Mouse (Mus musculus): ENCODE data around the gene Hoxb6. TPM values are rescaled to one million over a fixed set of nuclear protein-coding genes. Genes with fewer than 3 reads are reported as not detected.

Gene Hoxb6
- total and polyA plus RNA-seq, 3 experiments, result 33.0 to 210 (median 72.2) TPM

DNA sequence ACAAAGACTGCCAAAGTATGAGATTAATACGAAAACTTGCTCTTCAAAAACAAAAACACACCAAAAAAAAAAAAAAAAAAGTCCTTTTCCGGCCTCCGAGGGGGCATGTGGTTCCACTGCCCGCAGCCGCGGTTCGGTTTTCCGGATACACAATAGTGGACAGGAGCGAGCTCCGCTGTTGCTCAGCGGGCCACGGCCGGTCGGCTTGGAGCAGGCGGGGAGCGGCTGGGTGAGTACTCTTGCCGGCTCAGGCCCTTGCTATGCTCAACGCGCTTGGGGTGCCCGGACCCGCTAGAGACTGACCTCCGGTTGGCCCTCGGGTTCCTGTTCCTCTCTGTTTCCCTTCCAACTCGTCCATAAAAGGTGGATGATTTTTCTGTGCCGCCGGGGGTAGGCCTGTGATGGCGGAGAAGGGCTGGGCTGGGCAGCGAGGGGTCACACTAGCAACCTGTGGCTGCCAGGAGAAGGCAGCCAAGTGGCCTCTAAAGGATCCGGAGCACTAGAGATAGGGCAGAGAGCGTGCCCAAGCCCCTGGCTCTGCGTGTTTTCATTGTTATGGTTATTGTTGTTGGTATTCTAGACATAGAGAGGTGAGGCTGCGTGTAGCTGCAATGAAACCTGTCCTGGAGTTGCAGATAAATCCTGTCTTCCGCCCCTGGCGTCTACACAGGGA lies 22.5 kb downstream of the Hoxb6 start:
- DNase-seq, result peak; percentile 83

DNA sequence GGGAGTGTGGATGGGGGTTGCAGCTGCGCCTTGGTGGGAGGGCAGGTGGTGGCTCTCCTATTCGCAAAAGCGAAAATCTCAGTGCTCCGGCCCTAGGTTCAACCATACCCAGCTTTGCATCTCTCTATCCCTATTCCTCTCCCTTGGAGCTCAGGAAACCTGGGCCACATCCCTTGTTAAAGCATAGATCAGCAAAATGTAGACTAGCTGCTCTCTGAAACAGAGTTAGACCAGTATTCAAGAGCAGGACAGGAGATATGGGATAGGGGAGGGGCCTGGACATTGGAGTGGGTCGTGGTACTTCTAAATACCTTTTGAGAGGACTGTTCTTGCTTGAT lies 23.0 kb downstream of the Hoxb6 start:
- peak; percentile 75 for DNase-seq

DNA sequence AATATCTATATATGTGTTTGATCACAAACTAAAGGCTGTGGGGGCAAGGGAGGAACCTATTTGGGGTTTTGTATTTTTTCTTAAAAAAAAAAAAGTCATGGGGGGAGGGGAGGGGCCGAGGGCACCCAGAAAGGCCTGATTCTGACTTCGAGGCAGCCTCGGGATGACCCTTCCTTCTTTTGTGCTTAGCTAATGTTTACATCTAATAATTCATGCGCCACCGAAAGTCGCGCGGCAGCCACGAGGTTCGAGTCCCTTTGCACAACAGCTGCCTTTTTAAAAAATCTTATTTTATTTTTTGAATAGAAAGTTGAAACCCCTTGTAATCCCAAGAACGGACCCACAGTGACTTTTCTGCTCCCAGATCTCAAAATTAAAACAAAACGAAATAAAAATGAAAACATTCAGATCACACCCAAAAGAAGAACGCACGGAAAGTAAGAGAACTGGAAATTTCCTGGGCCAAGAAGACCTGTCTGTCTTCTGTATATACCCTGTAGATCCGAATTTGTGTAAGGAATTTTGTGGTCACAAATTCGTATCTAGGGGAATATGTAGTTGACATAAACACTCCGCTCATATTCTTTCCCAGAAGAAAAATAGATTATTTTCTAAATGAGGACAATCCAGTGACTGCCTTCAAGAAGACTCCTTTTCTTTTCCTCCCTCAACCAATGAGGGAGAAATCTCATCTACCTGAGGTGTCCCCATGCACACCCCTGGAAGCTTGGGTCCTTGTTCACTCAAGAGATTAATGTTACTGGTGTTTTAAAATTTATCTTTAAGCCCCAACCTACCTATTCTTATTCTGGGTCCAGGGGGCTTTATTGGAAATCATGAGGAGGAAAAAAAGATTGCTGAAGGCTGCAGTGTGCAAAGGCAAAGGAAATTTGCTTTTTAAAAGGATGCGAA lies 24.7 kb downstream of the Hoxb6 start:
- no peak for DNase-seq

DNA sequence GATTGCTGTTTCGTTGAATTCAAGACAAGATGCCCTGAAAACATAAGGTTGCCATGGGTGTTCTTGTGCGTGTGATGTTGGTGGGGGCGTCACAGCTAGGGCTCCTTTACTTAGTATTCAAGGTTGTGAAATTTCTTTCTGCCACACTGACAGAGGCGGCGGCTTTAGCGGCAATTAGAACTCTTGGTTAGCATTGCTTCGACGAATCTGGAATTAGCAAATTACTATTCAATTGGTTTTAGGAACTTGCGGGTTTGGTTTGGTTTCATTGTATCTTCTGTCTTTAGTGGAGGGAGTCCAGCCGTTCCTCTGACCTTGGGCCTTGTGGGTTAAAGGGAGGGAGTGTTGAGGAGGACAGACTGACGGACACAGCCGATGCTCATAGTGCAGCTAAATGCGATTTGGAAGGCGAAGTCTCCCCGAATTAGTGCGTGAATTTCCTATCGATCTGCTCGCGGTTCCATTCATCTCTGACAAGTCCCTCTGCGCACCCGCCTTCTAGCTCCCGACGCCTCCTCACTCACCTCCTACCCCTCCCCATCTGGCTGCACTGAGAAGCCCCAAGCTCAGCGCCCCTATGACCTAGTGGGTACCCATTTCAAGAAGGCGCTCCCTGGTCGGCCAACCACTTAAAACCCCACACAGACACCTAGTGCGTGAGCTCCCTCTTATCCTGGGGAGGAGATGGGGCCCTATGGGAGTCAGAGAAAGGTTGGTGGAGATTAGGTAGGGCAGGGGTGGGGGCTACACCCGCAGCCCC lies 25.5 kb downstream of the Hoxb6 start, which contains the start of gene Hoxb4:
Gene Hoxb4, plus strand, starts transcription at position 660 of the 760 bp plus-strand sequence.
- peak; percentile 73 for DNase-seq

DNA sequence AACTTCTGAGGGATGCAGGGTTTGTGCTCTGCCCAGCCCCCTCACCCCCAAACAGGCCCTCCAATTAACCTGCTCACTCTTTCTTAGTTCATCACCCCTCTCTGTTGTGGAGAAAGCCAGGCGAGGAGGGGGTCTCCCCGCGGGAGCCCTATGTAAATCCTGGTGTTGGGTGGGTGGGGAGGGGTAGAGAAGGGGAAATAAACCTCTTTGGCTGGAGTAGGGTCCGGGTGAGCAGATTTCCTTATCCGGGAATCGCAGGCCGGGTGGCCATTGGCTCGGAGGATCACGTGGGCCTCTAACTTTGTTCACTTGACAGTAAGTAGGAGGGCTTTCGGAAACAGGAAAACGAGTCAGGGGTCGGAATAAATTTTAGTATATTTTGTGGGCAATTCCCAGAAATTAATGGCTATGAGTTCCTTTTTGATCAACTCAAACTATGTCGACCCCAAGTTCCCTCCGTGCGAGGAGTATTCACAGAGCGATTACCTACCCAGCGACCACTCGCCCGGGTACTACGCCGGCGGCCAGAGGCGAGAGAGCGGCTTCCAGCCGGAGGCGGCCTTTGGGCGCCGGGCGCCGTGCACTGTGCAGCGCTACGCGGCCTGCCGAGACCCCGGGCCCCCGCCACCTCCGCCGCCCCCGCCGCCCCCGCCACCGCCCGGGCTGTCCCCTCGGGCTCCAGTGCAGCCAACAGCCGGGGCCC lies 26.2 kb downstream of the Hoxb6 start:
- DNase-seq, result peak; percentile 91

DNA sequence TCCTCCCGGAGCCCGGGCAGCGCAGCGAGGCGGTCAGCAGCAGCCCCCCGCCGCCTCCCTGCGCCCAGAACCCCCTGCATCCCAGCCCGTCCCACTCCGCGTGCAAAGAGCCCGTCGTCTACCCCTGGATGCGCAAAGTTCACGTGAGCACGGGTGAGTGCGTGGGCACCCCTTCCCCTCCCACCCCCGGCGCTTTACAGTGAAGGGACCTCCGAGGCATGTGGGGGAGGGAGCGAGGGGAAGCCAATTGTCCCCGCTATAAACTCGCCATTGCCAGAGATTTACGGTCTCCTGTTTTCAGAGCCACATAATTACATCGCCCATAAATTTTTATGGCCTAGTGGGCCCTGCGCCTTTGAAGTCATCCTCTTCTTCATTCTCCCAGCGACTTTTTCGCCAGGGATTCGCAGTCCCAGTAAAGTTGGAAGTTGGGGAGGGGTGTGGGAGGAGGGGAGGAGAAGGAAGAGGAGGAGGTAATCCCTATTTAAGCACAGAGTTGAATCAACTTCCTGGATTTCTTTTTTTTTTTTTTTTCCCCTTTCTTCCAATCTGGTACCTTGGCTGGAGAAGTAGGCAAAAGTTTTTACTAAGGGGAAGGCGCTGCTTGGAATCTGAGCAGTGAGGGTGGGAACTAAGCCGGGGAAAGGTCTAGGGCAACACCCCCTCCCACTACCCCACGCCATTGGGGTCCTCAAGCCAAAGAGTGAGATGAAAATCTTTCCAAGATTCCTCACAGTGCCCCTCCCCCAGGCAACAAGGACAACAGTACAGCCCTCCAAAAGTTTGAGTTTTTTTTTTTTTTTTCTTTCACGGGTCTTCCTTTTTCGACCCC lies 27.0 kb downstream of the Hoxb6 start:
- peak; percentile 77 for DNase-seq

DNA sequence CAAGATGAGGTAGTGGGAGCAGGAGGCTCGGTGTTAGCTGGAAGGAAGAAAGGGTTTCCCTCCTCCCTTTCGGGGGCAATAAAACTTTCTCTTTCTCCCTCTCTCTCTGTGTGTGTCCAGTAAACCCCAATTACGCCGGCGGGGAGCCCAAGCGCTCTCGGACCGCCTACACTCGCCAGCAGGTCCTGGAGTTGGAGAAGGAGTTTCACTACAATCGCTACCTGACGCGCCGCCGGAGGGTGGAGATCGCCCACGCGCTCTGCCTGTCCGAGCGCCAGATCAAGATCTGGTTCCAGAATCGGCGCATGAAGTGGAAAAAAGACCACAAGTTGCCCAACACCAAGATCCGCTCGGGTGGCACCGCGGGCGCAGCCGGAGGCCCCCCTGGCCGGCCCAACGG lies 27.6 kb downstream of the Hoxb6 start:
- peak; percentile 80 for DNase-seq

DNA sequence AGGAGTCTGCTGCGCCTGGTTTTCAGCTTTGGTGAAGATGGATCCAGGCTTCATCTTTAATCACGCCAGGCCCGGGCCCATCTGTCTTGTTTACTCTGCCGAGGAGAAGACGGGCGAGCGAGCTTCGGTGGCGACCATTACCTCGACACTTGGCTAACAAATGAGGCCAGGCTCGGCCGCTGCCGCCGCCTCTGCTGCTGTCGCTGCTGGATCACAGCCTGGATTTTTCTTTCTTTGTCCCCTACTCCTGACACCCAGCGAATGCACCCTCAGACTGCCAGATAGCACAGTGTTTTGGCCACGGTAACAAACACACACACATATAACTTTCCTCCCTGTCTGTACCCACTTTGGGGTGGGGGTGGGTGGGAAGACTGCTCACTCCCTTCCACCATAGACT lies 28.4 kb downstream of the Hoxb6 start:
- DNase-seq, result peak; percentile 62

DNA sequence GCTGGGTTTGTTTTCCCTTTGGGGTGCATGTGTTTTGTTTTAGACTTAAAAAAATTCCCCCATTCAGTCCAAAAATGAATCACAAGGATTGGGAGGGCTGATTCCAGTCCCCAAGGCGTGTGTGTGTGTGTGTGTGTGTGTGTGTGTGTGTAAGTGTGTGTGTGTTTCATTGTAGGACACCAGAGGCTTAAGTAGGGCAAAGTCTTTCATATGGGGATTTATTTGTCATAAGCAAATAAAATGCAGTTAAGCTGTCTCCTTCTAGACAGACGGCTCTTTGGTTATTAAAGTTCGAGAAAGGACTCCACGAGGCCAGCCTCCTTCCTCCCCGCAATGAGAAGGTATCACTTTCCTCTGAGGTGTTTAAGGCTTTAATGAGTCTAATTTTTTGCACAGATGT lies 29.6 kb downstream of the Hoxb6 start:
- DNase-seq, result peak; percentile 61

DNA sequence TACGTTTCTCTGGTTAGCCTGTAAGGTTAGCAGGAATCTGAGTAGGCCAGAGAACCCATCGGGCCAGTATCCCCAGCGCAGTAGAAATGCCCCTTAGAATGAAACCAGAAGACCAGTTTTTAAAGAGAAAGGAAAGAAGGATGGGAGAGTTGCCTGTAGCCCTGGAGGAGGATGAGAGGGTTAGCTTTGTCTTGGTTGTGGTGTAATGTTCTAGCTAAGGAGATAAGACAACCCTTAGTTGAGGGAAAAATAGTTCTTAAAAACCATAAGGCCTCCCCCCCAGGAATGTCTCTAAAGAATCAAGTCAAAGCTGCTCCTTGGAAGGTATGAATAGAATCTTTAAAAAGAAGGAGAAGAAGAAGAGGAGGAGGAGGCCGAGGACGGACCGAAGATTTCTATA lies 30.5 kb downstream of the Hoxb6 start:
- DNase-seq, result no peak

DNA sequence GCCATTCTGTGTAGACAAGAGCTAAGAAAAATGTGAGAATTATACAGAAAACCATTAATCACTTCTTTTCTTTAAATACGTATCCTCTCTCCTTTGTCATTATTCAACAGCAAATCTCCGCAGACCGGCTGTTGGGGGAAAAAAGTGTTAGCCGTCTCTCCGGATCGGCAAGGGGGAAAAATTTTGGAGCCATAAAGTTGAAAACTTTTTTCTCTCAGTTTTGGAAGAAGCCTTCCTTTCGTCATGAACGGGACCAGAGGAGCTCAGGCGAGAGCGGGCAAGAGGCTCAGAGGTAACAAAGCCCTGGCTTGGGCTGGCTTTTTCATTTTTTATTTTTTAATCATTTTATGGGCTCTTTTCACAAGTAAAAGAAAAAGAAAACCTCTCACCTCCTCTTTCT lies 30.9 kb downstream of the Hoxb6 start, which contains the start of gene Hoxb3:
Gene Hoxb3, plus strand, starts transcription at position 173 of the 400 bp plus-strand sequence.
- no peak for DNase-seq

DNA sequence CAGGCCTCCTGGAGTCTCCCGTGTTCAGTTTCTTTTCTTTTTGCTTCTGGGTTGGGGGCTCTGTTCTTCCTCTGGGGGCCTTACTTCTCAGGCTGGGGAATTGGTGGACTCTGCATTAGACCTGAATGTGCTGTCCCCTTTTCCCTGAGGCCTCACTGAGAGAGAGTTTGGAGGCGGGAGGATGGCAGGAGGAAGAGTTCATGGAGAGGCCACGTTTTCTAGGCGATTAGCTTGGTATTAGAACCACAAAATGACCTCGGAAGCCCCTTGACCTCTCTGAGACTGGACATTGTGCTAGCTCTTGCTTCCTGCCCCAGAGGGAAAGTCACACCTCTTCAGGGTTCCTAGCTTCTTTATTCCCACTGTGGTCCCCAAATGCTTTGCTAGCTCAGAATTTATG lies 31.8 kb downstream of the Hoxb6 start:
- DNase-seq, result peak; percentile 63

DNA sequence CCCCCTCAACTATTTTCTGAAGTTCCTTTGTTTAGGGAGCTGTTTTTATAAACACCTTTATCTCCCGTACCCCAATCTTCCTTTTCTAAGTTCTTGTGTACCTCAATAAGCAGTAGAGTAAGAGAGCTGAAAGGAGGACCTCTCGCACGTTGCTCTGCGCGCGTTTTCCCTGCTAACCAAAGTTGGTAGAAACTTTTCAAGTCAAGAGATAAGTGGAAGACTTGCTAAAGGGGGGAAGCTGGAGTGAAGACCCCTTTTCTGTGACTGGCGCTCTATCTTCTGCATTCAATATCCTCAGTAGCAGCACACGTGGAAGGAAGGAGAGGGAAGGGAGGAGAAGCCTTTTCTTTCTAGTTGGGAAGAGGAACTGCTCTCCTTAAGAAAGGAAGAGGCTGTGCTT lies 32.7 kb downstream of the Hoxb6 start:
- DNase-seq, result no peak

DNA sequence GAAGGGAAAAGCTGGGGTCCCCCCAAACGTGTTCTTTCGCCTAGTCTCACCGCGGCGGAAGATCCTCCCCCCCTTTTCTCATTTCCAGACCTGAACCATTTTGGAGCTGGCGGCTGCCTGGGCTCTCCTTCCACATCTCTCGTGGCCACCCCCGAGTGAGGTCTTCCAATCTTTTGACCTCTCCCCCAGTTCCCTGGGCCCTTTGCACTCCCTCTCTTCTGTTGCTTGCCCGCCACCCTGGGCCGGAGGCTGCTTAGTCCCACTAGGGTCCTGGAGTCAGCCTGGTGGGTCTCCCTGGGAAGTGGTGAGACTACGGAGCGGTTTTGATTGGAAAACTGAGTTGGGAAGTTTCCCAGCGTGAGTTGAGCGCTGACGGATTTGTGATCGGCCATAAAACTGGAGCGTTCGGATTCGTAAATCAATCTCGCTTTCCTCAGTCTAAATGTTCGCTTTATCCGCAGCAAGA lies 33.5 kb downstream of the Hoxb6 start:
- DNase-seq, result peak; percentile 69

DNA sequence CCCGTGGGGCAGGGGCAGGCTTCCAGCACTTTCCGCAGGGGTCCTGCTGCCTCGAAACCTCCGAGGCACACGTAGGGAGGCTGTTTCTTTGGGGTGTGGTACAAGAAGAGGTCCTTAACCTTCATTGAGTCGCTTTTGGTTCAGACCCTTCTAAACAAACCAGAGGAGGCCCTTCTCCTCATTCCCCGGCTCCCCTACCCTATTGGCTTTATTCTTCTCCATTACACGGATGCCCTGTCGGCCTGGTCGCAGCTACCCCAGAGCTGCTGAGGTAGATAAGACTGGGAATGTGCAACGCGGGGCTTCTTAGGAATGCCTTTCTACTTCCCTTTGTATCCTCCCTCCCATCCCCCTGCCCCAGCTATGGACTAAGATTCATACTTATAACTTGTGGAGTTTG lies 34.4 kb downstream of the Hoxb6 start:
- no peak for DNase-seq

DNA sequence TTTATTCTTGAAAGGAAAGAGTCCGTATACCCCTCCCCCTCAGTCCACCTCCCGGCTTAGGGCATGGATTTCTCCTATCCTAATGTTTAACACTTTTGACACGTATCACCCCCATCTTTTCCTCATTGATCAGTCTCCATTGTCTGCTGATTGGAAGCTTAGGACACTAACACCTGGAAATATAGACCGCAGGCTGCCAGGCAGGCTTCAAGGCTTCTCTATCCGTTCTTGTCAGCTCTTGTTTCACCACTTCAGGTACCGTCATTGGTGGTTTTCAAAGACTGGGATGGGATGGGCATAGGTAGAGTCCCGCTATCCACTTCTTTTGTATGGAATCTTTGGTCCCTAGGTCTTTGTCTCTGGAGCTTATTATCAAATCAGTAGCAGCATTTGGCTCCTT lies 34.8 kb downstream of the Hoxb6 start:
- DNase-seq, result no peak

DNA sequence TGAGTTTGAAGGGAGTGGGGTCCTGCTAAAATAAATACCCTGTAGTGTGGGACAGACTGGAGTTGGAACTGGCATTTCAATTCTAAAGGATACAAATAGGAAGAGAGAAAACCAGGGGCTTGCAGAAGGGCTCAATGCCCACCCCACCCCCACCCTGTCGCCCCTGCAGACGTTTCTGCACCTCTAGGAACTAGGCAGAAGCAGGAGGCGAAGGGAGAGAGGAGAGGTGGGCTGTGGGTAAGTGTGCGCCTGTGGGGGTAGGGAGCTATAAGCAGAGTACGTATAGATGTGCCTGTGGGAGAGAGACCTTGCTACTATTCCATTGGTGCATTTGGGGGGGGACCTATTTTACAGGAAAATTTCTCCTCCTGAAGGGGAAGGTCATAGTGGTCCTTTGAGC lies 35.5 kb downstream of the Hoxb6 start:
- no peak for DNase-seq

DNA sequence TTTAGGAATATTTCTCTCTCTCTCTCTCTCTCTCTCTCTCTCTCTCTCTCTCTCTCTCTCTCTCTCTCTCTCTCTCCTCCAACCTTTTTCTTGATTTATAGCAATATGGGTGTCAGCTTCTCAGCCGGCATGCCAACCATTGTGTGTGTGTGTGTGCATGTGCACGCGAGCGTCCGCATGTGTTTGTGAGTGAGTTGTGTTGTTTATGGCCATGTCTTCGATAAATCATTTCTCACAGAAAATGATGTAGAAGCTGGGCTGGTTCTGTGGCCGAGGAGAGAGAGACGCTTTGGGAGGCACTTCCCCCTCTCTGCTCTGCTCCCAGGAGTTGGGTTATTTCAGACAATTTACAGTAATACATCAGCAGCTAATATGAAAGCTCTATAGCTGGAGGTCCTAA lies 36.3 kb downstream of the Hoxb6 start:
- no peak for DNase-seq

DNA sequence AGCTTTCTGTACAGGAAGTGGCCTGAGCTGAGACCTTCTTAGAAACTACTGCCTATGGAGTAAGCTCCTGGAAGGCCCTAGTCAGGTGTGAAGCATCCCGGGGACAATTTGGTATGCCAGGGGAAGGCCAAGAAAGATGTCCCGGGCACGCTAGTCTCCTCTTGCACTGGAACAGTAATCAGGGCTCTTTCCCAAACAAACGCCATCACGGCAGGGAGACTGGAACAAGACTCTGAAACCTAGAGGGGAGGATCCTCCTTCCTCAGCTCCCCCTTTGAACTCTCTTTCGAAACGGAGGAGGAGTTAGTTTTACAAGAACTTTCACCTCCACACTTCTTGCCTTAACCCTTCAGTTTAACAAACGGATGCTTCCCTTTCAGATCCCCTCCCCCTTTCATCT lies 39.8 kb downstream of the Hoxb6 start:
- DNase-seq, result no peak

DNA sequence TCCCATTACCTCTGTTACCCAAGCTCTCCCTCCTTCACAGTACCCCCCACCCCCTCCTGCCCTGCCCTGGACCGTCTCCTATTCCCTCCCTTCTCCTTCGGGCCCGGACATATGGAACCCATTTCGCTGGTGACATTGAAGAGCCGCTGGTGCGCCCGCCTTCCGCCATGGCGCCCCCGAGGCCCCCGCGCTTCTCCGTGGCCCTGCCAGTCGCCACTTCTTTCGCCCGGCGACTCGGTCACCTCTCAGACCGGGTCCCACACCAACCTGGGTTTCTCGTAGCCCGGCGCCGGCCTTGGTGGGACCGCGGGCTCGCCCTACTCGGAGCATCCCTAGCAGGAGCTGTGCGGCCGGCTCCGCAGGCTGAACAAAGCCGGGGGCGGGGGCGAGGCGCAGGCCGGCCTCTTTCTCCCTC lies 40.3 kb downstream of the Hoxb6 start:
- DNase-seq, result no peak

Measured in adrenal gland, adult 2 months (tissue).